Mouse (Mus musculus) erythroblast, embryonic 14.5 days (primary cell): ENCODE measurements around the gene Gm8220. TPM values are rescaled to one million over a fixed set of nuclear protein-coding genes. Genes with fewer than 3 reads are reported as not detected.
"Not testable (repeated sequence)": the region's sequence is repeated elsewhere in the genome, so short reads cannot be mapped to it uniquely, and the experiment has no call there.

Experiments used
- H3K27me3 ChIP-seq: 2 replicates; pipeline ENCODE4 v1.6.1; 2012; ENCODE audit warnings: inconsistent platforms; ENCODE audit not compliant: control insufficient read depth
- H3K36me3 ChIP-seq: 2 replicates; pipeline ENCODE4 v1.6.1; 2012; ENCODE audit warnings: mild to moderate bottlenecking, inconsistent platforms; ENCODE audit not compliant: control insufficient read depth
- H3K4me1 ChIP-seq: 2 replicates; pipeline ENCODE4 v1.6.1; 2012; ENCODE audit warnings: inconsistent platforms; ENCODE audit not compliant: control insufficient read depth
- H3K4me3 ChIP-seq: replicated peaks from 2 replicates; pipeline ENCODE3; 2012; ENCODE audit warnings: moderate library complexity, mild to moderate bottlenecking, inconsistent platforms
- H3K9me3 ChIP-seq: 2 replicates; pipeline ENCODE4 v1.6.1; 2012; ENCODE audit warnings: low read length, inconsistent platforms, mixed read lengths; ENCODE audit not compliant: control insufficient read depth
- GATA1 ChIP-seq: IDR thresholded peaks from 2 replicates; pipeline ENCODE4 v1.6.1; 2012; ENCODE audit warnings: low read length, inconsistent platforms, mixed read lengths
- TAL1 ChIP-seq: IDR thresholded peaks from 3 replicates; pipeline ENCODE4 v1.6.1; 2012; ENCODE audit warnings: low read length, inconsistent platforms, mixed read lengths
- polyA plus RNA-seq: library from polyadenylated mRNA; stranded (reverse); fragments of >175 nt; gene quantifications from 2 replicates; pipeline ENCODE4 v1.2.3, GENCODE M21; 2012

Gene Gm8220
- polyA plus RNA-seq: not detected in 2 replicates

- H3K27me3 ChIP-seq, H3K4me1 ChIP-seq, H3K9me3 ChIP-seq, H3K36me3 ChIP-seq, H3K4me3 ChIP-seq: not testable (repeated sequence)
These were observed at the start of gene Gm8220 for GRCm38 (mm10) chr14:44285280-44285679. Gm8220 (plus strand) TSS chr14:44285580.

GRCm38 (mm10) chr14:44248039-44248438, 37.3 kb upstream of the Gm8220 start:
- H3K27me3 ChIP-seq: no peaks in the 10 kb centered on the region
- no peak overlapping the region for H3K4me3 ChIP-seq
- 0 out of 2 replicates have a peak, but pooled peaks cover 2% of the 10 kb centered on the region for H3K9me3 ChIP-seq
- TF ChIP-seq TAL1 (no peak), GATA1 (no peak)
- no peaks in the 10 kb centered on the region for H3K36me3 ChIP-seq
- H3K4me1 ChIP-seq: no peaks in the 10 kb centered on the region

- H3K9me3 ChIP-seq, H3K27me3 ChIP-seq, H3K36me3 ChIP-seq, H3K4me3 ChIP-seq, H3K4me1 ChIP-seq: not testable (repeated sequence)
These were observed 26.7 kb downstream of the Gm8220 start for GRCm38 (mm10) chr14:44312049-44312448.

- H3K36me3 ChIP-seq, H3K9me3 ChIP-seq: not testable (repeated sequence)
These were observed 53.1 kb downstream of the Gm8220 start, which contains the start of gene Gm5930 for GRCm38 (mm10) chr14:44338484-44338883. Gm5930 (minus strand) TSS chr14:44338584.

More at GRCm38 (mm10) chr14:44338484-44338883, 53.1 kb downstream of the Gm8220 start, which contains the start of gene Gm5930:
- H3K27me3 ChIP-seq, H3K4me1 ChIP-seq, H3K4me3 ChIP-seq: not testable (repeated sequence)

Other genes starting within 250 kb of the Gm8220 start
- gene Ear2, start 182.9 kb upstream of the Gm8220 start, polyA plus RNA-seq: not detected in 2 replicates
- gene Gm3327, start 161.7 kb upstream of the Gm8220 start, polyA plus RNA-seq: not detected in 2 replicates
- not detected in 2 replicates for gene Gm8212, start 87.9 kb upstream of the Gm8220 start, polyA plus RNA-seq
- not detected in 2 replicates for gene 4930503E14Rik, start 72.3 kb upstream of the Gm8220 start, polyA plus RNA-seq
- gene Gm5930, start 53.0 kb downstream of the Gm8220 start, polyA plus RNA-seq: not detected in 2 replicates
- not detected in 2 replicates for gene Gm8229, start 79.8 kb downstream of the Gm8220 start, polyA plus RNA-seq
- gene Gm3371, start 125.1 kb downstream of the Gm8220 start, polyA plus RNA-seq: not detected in 2 replicates
- not detected in 2 replicates for gene Gm8232, start 148.1 kb downstream of the Gm8220 start, polyA plus RNA-seq
- not detected in 2 replicates for gene BC061237, start 206.9 kb downstream of the Gm8220 start, polyA plus RNA-seq
- gene Gm17093, start 232.7 kb downstream of the Gm8220 start, polyA plus RNA-seq: not detected in 2 replicates